ENCODE assay signal across 19 mouse cellular contexts in genomic region chr6:72902254-72902990, GRCm38 (mm10). TPM values are rescaled to one million over a fixed set of nuclear protein-coding genes. Genes with fewer than 3 reads are reported as not detected.
DNase-seq lines count a peak whose midpoint lies in the region; ATAC-seq and TF ChIP-seq lines count a peak whose summit lies in the region.
"Had no signal": no experiment of that assay in that cellular context is flagged by ENCODE, and none has a peak within 500 bp of the region (broad histone marks: within the 10 kb centered on the region; RNA-seq: fewer than 3 reads in every experiment).

No protein-coding gene starts in this region.

- DNase-seq in kidney, postnatal 0 days (ENCODE audit: low spot score), result no peak
- peak; percentile 31 for DNase-seq in thymus, postnatal 14 days
- no peak for DNase-seq in thymus, postnatal 25 days
- no peak for DNase-seq in Patski (ENCODE audit: low read depth, low spot score)
- DNase-seq in thymus, postnatal 4 days, result peak; percentile 28
- no peak for DNase-seq in spleen, postnatal 36 days (ENCODE audit: low spot score in 2 of 2)
- DNase-seq in frontal cortex, adult 2 months (ENCODE audit: extremely low spot score in 1 of 2, low spot score in 1 of 2), result no peak
- DNase-seq: cerebellum, adult 9-10 months; gastrocnemius, postnatal 14 days; heart, postnatal 14 days; kidney, adult 2 months; liver, embryonic 13.5 days; lung, postnatal 14 days had no signal

- H3K27me3 ChIP-seq in kidney, postnatal 0 days (ENCODE audit: insufficient read depth, low read length), result no peaks in the 10 kb centered on the region
- H3K27me3 ChIP-seq in kidney, embryonic 15.5 days, result no peaks in the 10 kb centered on the region
- no peaks in the 10 kb centered on the region for H3K27me3 ChIP-seq in Patski
- H3K27me3 ChIP-seq: embryonic facial prominence, embryonic 12.5 days; hindbrain, embryonic 13.5 days; liver, embryonic 13.5 days had no signal

- no peak overlapping the region for H3K4me3 ChIP-seq in kidney, postnatal 0 days (replicated peaks; ENCODE audit: low read depth, low read length)
- H3K4me3 ChIP-seq in kidney, embryonic 15.5 days (replicated peaks), result no peak overlapping the region
- H3K4me3 ChIP-seq: embryonic facial prominence, embryonic 12.5 days; hindbrain, embryonic 13.5 days; liver, embryonic 13.5 days had no signal

- no peak overlapping the region for H3K9ac ChIP-seq in kidney, postnatal 0 days (ENCODE audit: low read depth, low read length)
- H3K9ac ChIP-seq in kidney, embryonic 15.5 days, result no peak overlapping the region
- H3K9ac ChIP-seq: embryonic facial prominence, embryonic 12.5 days; hindbrain, embryonic 13.5 days; liver, embryonic 13.5 days had no signal

- H3K9me3 ChIP-seq in kidney, postnatal 0 days (replicated peaks; ENCODE audit: low read length), result no peaks in the 10 kb centered on the region
- H3K9me3 ChIP-seq in kidney, embryonic 15.5 days (replicated peaks), result no peaks in the 10 kb centered on the region
- H3K9me3 ChIP-seq: embryonic facial prominence, embryonic 12.5 days; hindbrain, embryonic 13.5 days; liver, embryonic 13.5 days had no signal

- CTCF ChIA-PET in Patski (lab: Charles Lee), result interaction anchor here (0.7 to 1.2 kb wide), 3 partner anchors 18 to 76 kb away, joined by 3 read pairs; no protein-coding TSS in a partner anchor

- no peak for ATAC-seq in kidney, postnatal 0 days (replicated peaks; ENCODE audit: low FRiP score, low read depth)
- no peak for ATAC-seq in kidney, embryonic 15.5 days (replicated peaks; ENCODE audit: low FRiP score)
- no peak for ATAC-seq in Patski
- ATAC-seq: forebrain, embryonic 16.5 days; midbrain, embryonic 16.5 days had no signal

- H3K4me2 ChIP-seq in kidney, postnatal 0 days (ENCODE audit: low read length), result no peak overlapping the region
- H3K4me2 ChIP-seq in kidney, embryonic 15.5 days, result no peak overlapping the region
- H3K4me2 ChIP-seq: embryonic facial prominence, embryonic 12.5 days; heart, embryonic 11.5 days; hindbrain, embryonic 13.5 days; liver, embryonic 13.5 days had no signal

- no peaks in the 10 kb centered on the region for H3K36me3 ChIP-seq in kidney, postnatal 0 days (ENCODE audit: insufficient read depth, low read length)
- no peaks in the 10 kb centered on the region for H3K36me3 ChIP-seq in kidney, embryonic 15.5 days
- H3K36me3 ChIP-seq: embryonic facial prominence, embryonic 12.5 days; hindbrain, embryonic 13.5 days; liver, embryonic 13.5 days had no signal

- H3K27ac ChIP-seq in kidney, postnatal 0 days, result no peak overlapping the region
- no peak overlapping the region for H3K27ac ChIP-seq in kidney, embryonic 15.5 days
- H3K27ac ChIP-seq: embryonic facial prominence, embryonic 12.5 days; hindbrain, embryonic 13.5 days; liver, embryonic 13.5 days had no signal

- no peaks in the 10 kb centered on the region for H3K4me1 ChIP-seq in kidney, postnatal 0 days (replicated peaks; ENCODE audit: insufficient read depth, low read length)
- H3K4me1 ChIP-seq in kidney, embryonic 15.5 days, result peaks cover 18% of the 10 kb centered on the region

- peak; percentile 46 for TF ChIP-seq CTCF in kidney, postnatal 0 days (IDR thresholded peaks at IDR 0.05; ENCODE audit: low read depth)
- TF ChIP-seq CTCF in Patski (IDR thresholded peaks at IDR 0.05), result peak; percentile 48

- in situ Hi-C loops in Patski (cut with MboI; ENCODE audit: low pct_unique_long_range_greater_than_20kb), result no loop called here

- POLR2A ChIA-PET in Patski (lab: Charles Lee), result interaction anchor here (1.1 kb wide), 1 partner anchor 21 kb away, joined by 3 read pairs; no protein-coding TSS in a partner anchor

- 90% methylated on average over 6 of the region's 6 CpGs for WGBS in kidney, postnatal 0 days
- WGBS in kidney, embryonic 15.5 days, result 86% methylated on average over 6 of the region's 6 CpGs

RNA-seq across cellular contexts. Expression of gene Kcmf1, which starts 2.6 kb away (rescaled TPM):
- 53.6 and 57.7 TPM in 2 replicates for polyA plus RNA-seq in kidney, postnatal 0 days (2015; fragmentation: Nextera tagmentation; extraction: Ambion mirVana)
- 33.1 and 36.6 TPM in 2 replicates for polyA plus RNA-seq in kidney, embryonic 15.5 days (2015; fragmentation: Nextera tagmentation; extraction: Ambion mirVana)
- polyA plus RNA-seq in Patski (2021), result 98.3 TPM
- 73.0 and 89.1 TPM in 2 replicates for polyA plus RNA-seq in frontal cortex, adult 2 months (2012; rRNA removed)

RNA-seq across cellular contexts. Expression of gene Tmsb10, which starts 56.1 kb away (rescaled TPM):
- 2,182 and 2,224 TPM in 2 replicates for polyA plus RNA-seq in kidney, postnatal 0 days (2015; fragmentation: Nextera tagmentation; extraction: Ambion mirVana)
- polyA plus RNA-seq in kidney, embryonic 15.5 days (2015; fragmentation: Nextera tagmentation; extraction: Ambion mirVana), result 2,212 and 2,256 TPM in 2 replicates
- polyA plus RNA-seq in Patski (2021), result 350 TPM
- polyA plus RNA-seq in frontal cortex, adult 2 months (2012; rRNA removed), result 603 and 636 TPM in 2 replicates

Comparison
In these comparisons a context has a peak if more than half of its experiments do, and no peak if none do; other contexts are left out.
1. DNase-seq: peak in thymus, postnatal 14 days (single experiment) and thymus, postnatal 4 days (single experiment); none in kidney, postnatal 0 days (single experiment), thymus, postnatal 25 days (single experiment), Patski (single experiment), spleen, postnatal 36 days (0 of 2) and frontal cortex, adult 2 months (0 of 2).